Mouse (Mus musculus): ENCODE results near the gene Ick.

GRCm38 (mm10) chr9:78073713-78074340 is 35.2 kb upstream of the Ick start:
- TF ChIP-seq CTCF (conservative IDR thresholded peaks at IDR 0.05; ENCODE audit: insufficient read depth, insufficient read length, low read depth, low read length) (no peak), POLR2A (IDR thresholded peaks at IDR 0.05; ENCODE audit: low read depth, low read length) (no peak)

All from kidney, adult 2 months (tissue).